Mouse (Mus musculus) liver, embryonic 12.5 days (tissue): ENCODE measurements around the gene Notch1. TPM values are rescaled to one million over a fixed set of nuclear protein-coding genes. Genes with fewer than 3 reads are reported as not detected.

Source experiments
- ATAC-seq: fragments of 200-750 bp; cut with Nextera tagmentation; 2 replicates; pipeline ENCODE4 v1.8.0; 2017; ENCODE audit warnings: moderate number of reproducible peaks, mild to moderate bottlenecking, moderate library complexity
- H3K27ac ChIP-seq: fragments of 300-500 bp; sonication (generic); 2 replicates; pipeline ENCODE4 v1.5.1; 2016; ENCODE audit warnings: mild to moderate bottlenecking
- H3K27me3 ChIP-seq: fragments of 300-500 bp; sonication (generic); replicated peaks from 2 replicates; pipeline ENCODE4 v1.6.1; 2016; ENCODE audit warnings: mild to moderate bottlenecking, moderate library complexity
- H3K36me3 ChIP-seq: fragments of 300-500 bp; sonication (generic); 2 replicates; pipeline ENCODE4 v1.6.1; 2016; ENCODE audit warnings: mild to moderate bottlenecking, moderate library complexity
- H3K4me1 ChIP-seq: fragments of 300-500 bp; sonication (generic); 2 replicates; pipeline ENCODE4 v1.6.1; 2016
- H3K4me2 ChIP-seq: fragments of 300-500 bp; sonication (generic); 2 replicates; pipeline ENCODE4 v1.6.1; 2016; ENCODE audit warnings: mild to moderate bottlenecking, moderate library complexity
- H3K4me3 ChIP-seq: fragments of 300-500 bp; sonication (generic); 2 replicates; pipeline ENCODE4 v1.5.1; 2016; ENCODE audit warnings: mild to moderate bottlenecking, moderate library complexity
- H3K9ac ChIP-seq: fragments of 300-500 bp; sonication (generic); 2 replicates; pipeline ENCODE4 v1.6.1; 2016; ENCODE audit warnings: mild to moderate bottlenecking, moderate library complexity
- H3K9me3 ChIP-seq: fragments of 300-500 bp; sonication (generic); replicated peaks from 2 replicates; pipeline ENCODE4 v1.6.1; 2016; ENCODE audit warnings: mild to moderate bottlenecking, moderate library complexity
- WGBS: fragments of 180-500 bp; shearing (Covaris S2); methylation state at CpG from one replicate; pipeline ENCODE4 v1.1.7; 2016; ENCODE audit not compliant: insufficient replicate concordance; 5-methylcytosine and 5-hydroxymethylcytosine counted together
- polyA plus RNA-seq: library from polyadenylated mRNA; unstranded; fragments of >200 nt; fragmentation: Nextera tagmentation; extraction: Ambion mirVana; gene quantifications from 2 replicates; pipeline ENCODE4 v1.2.1, GENCODE M21; 2016

Notch1 gene
- polyA plus RNA-seq, 1 experiment from 2014 or later: 4.4 TPM

- WGBS: 86% methylated on average over 7 of the region's 7 CpGs
These were observed 78.1 kb downstream of the Notch1 start for GRCm38 (mm10) chr2:26438373-26438772.

GRCm38 (mm10) chr2:26437221-26437620 lies 79.2 kb downstream of the Notch1 start:
- H3K9ac ChIP-seq: no peak overlapping the region
- H3K4me3 ChIP-seq: no peak overlapping the region
- H3K4me1 ChIP-seq: peaks cover 19% of the 10 kb centered on the region
- WGBS: 64% methylated on average over 4 of the region's 4 CpGs
- no peak for ATAC-seq
- no peaks in the 10 kb centered on the region for H3K9me3 ChIP-seq
- H3K36me3 ChIP-seq: peaks cover 92% of the 10 kb centered on the region
- H3K27me3 ChIP-seq: no peaks in the 10 kb centered on the region
- 0 out of 2 replicates have a peak overlapping the region, but pooled peaks have one; percentile 8 for H3K27ac ChIP-seq
- H3K4me2 ChIP-seq: no peak overlapping the region

More at GRCm38 (mm10) chr2:26438373-26438772, 78.1 kb downstream of the Notch1 start:
- no peaks in the 10 kb centered on the region for H3K9me3 ChIP-seq
- H3K4me1 ChIP-seq: peaks cover 26% of the 10 kb centered on the region
- H3K9ac ChIP-seq: no peak overlapping the region
- H3K27me3 ChIP-seq: no peaks in the 10 kb centered on the region
- H3K4me2 ChIP-seq: no peak overlapping the region
- peaks cover 80% of the 10 kb centered on the region for H3K36me3 ChIP-seq
- no peak overlapping the region for H3K4me3 ChIP-seq
- ATAC-seq: no peak
- H3K27ac ChIP-seq: no peak overlapping the region

GRCm38 (mm10) chr2:26434791-26435572 lies 81.5 kb downstream of the Notch1 start:
- H3K27me3 ChIP-seq: no peaks in the 10 kb centered on the region
- no peak overlapping the region for H3K4me3 ChIP-seq
- H3K9me3 ChIP-seq: no peaks in the 10 kb centered on the region
- peaks cover 19% of the 10 kb centered on the region for H3K4me1 ChIP-seq
- H3K27ac ChIP-seq: peak overlapping the region; percentile 46; the same call in 1 of the 2 replicates
- WGBS: 80% methylated on average over 7 of the region's 7 CpGs
- no peak overlapping the region for H3K4me2 ChIP-seq
- H3K9ac ChIP-seq: no peak overlapping the region; the same call in 1 of the 2 replicates
- H3K36me3 ChIP-seq: peaks cover 92% of the 10 kb centered on the region
- ATAC-seq: peak; percentile 60

- Histone ChIP-seq H3K27ac (no peak overlapping the region), H3K27me3 (no peaks in the 10 kb centered on the region), H3K9me3 (no peaks in the 10 kb centered on the region), H3K9ac (no peak overlapping the region), H3K4me3 (no peak overlapping the region), H3K4me1 (peaks cover 6% of the 10 kb centered on the region; the same call in 1 of the 2 replicates), H3K36me3 (peaks cover 97% of the 10 kb centered on the region), H3K4me2 (no peak overlapping the region)
- 82% methylated on average over 5 of the region's 5 CpGs for WGBS
- no peak for ATAC-seq
These were observed 86.6 kb downstream of the Notch1 start for GRCm38 (mm10) chr2:26429851-26430250.

GRCm38 (mm10) chr2:26424541-26424940 lies 91.9 kb downstream of the Notch1 start:
- Histone ChIP-seq H3K27me3 (no peaks in the 10 kb centered on the region), H3K27ac (no peak overlapping the region), H3K4me3 (no peak overlapping the region), H3K9me3 (no peaks in the 10 kb centered on the region), H3K4me2 (no peak overlapping the region), H3K9ac (no peak overlapping the region), H3K36me3 (peaks cover 98% of the 10 kb centered on the region), H3K4me1 (no peaks in the 10 kb centered on the region)
- WGBS: 95% methylated on average over 2 of the region's 2 CpGs
- ATAC-seq: no peak

GRCm38 (mm10) chr2:26423086-26423485 lies 93.4 kb downstream of the Notch1 start:
- peaks cover under 1% of the 10 kb centered on the region; the same call in 1 of the 2 replicates for H3K4me1 ChIP-seq
- no peak overlapping the region for H3K4me3 ChIP-seq
- H3K27me3 ChIP-seq: no peaks in the 10 kb centered on the region
- H3K4me2 ChIP-seq: no peak overlapping the region
- WGBS: 76% methylated on average over 1 of the region's 1 CpGs
- H3K9ac ChIP-seq: no peak overlapping the region
- H3K36me3 ChIP-seq: peaks cover 98% of the 10 kb centered on the region
- no peak for ATAC-seq
- H3K9me3 ChIP-seq: no peaks in the 10 kb centered on the region
- no peak overlapping the region for H3K27ac ChIP-seq

- Histone ChIP-seq H3K27me3 (no peaks in the 10 kb centered on the region), H3K4me2 (no peak overlapping the region), H3K9ac (no peak overlapping the region), H3K4me3 (no peak overlapping the region), H3K4me1 (peaks cover 12% of the 10 kb centered on the region), H3K36me3 (peaks cover 98% of the 10 kb centered on the region), H3K27ac (no peak overlapping the region), H3K9me3 (no peaks in the 10 kb centered on the region)
- no peak for ATAC-seq
- 91% methylated on average over 2 of the region's 2 CpGs for WGBS
These were observed 94.5 kb downstream of the Notch1 start for GRCm38 (mm10) chr2:26421969-26422368.

- peaks cover 17% of the 10 kb centered on the region for H3K4me1 ChIP-seq
- H3K36me3 ChIP-seq: peaks cover 97% of the 10 kb centered on the region
- no peak for ATAC-seq
- no peaks in the 10 kb centered on the region for H3K27me3 ChIP-seq
- no peak overlapping the region for H3K27ac ChIP-seq
- no peaks in the 10 kb centered on the region for H3K9me3 ChIP-seq
- no peak overlapping the region for H3K4me2 ChIP-seq
- no peak overlapping the region for H3K4me3 ChIP-seq
- no peak overlapping the region for H3K9ac ChIP-seq
- WGBS: 62% methylated on average over 1 of the region's 1 CpGs
These were observed 98.3 kb downstream of the Notch1 start for GRCm38 (mm10) chr2:26418120-26418519.

- H3K4me1 ChIP-seq: peaks cover 17% of the 10 kb centered on the region
- H3K4me2 ChIP-seq: no peak overlapping the region
- H3K9ac ChIP-seq: no peak overlapping the region
- H3K27ac ChIP-seq: peak overlapping the region; percentile 46; the same call in 1 of the 2 replicates
- H3K9me3 ChIP-seq: no peaks in the 10 kb centered on the region
- peak; percentile 76 for ATAC-seq
- peaks cover 97% of the 10 kb centered on the region for H3K36me3 ChIP-seq
- H3K27me3 ChIP-seq: no peaks in the 10 kb centered on the region
- H3K4me3 ChIP-seq: no peak overlapping the region
These were observed 99.4 kb downstream of the Notch1 start for GRCm38 (mm10) chr2:26417066-26417465.

GRCm38 (mm10) chr2:26410931-26411411 lies 105.5 kb downstream of the Notch1 start:
- H3K4me2 ChIP-seq: no peak overlapping the region
- no peaks in the 10 kb centered on the region for H3K27me3 ChIP-seq
- H3K36me3 ChIP-seq: peaks cover 69% of the 10 kb centered on the region
- H3K9ac ChIP-seq: no peak overlapping the region
- WGBS: 72% methylated on average over 5 of the region's 5 CpGs
- no peak for ATAC-seq
- H3K9me3 ChIP-seq: no peaks in the 10 kb centered on the region
- peaks cover 38% of the 10 kb centered on the region for H3K4me1 ChIP-seq
- H3K4me3 ChIP-seq: no peak overlapping the region
- no peak overlapping the region for H3K27ac ChIP-seq

- no peak overlapping the region for H3K4me3 ChIP-seq
- 68% methylated on average over 5 of the region's 5 CpGs for WGBS
- H3K27ac ChIP-seq: peak overlapping the region; percentile 45
- H3K27me3 ChIP-seq: no peaks in the 10 kb centered on the region
- H3K36me3 ChIP-seq: peaks cover 62% of the 10 kb centered on the region
- H3K9ac ChIP-seq: peak overlapping the region; percentile 35; the same call in 1 of the 2 replicates
- no peaks in the 10 kb centered on the region for H3K9me3 ChIP-seq
- H3K4me1 ChIP-seq: peaks cover 46% of the 10 kb centered on the region
- no peak overlapping the region for H3K4me2 ChIP-seq
- ATAC-seq: no peak
These were observed 106.4 kb downstream of the Notch1 start for GRCm38 (mm10) chr2:26410091-26410490.

- 59% methylated on average over 3 of the region's 3 CpGs for WGBS
- H3K4me3 ChIP-seq: peak overlapping the region; percentile 84
- peak overlapping the region; percentile 88; the same call in 1 of the 2 replicates for H3K9ac ChIP-seq
- H3K9me3 ChIP-seq: no peaks in the 10 kb centered on the region
- peaks cover 63% of the 10 kb centered on the region for H3K36me3 ChIP-seq
- 0 out of 2 replicates have a peak overlapping the region, but pooled peaks have one; percentile 23 for H3K27ac ChIP-seq
- no peaks in the 10 kb centered on the region for H3K27me3 ChIP-seq
- peak; percentile 17 for ATAC-seq
- H3K4me2 ChIP-seq: peak overlapping the region; percentile 81
- peaks cover 52% of the 10 kb centered on the region for H3K4me1 ChIP-seq
These were observed 107.1 kb downstream of the Notch1 start for GRCm38 (mm10) chr2:26409362-26409761.
